Mouse (Mus musculus) CD4-positive, CD25-positive, alpha-beta regulatory T cell, adult 2 months (primary cell): ENCODE data around the gene Ube2d1.

ENCODE experiments used
- DNase-seq: peaks from one replicate; pipeline ENCODE4 v3.0.0-alpha.2; 2012; ENCODE audit warnings: low read depth, low spot score

Ube2d1 gene

GRCm38 (mm10) chr10:71285126-71285580, at the start of gene Ube2d1:
Ube2d1 (minus strand) TSS chr10:71285262.
- peak; percentile 73 for DNase-seq

- no peak for DNase-seq
Measured at GRCm38 (mm10) chr10:71332859-71333258, 47.8 kb upstream of the Ube2d1 start.

GRCm38 (mm10) chr10:71332376-71332775, 47.3 kb upstream of the Ube2d1 start:
- DNase-seq, result no peak

- no peak for DNase-seq
Measured at GRCm38 (mm10) chr10:71331908-71332307, 46.8 kb upstream of the Ube2d1 start.

- no peak for DNase-seq
Measured at GRCm38 (mm10) chr10:71330070-71330469, 45.0 kb upstream of the Ube2d1 start.

GRCm38 (mm10) chr10:71329295-71329694, 44.2 kb upstream of the Ube2d1 start:
- DNase-seq, result no peak

- no peak for DNase-seq
Measured at GRCm38 (mm10) chr10:71328870-71329269, 43.8 kb upstream of the Ube2d1 start.

- DNase-seq, result no peak
Measured at GRCm38 (mm10) chr10:71328382-71328781, 43.3 kb upstream of the Ube2d1 start.

GRCm38 (mm10) chr10:71327386-71327785, 42.3 kb upstream of the Ube2d1 start:
- no peak for DNase-seq

GRCm38 (mm10) chr10:71326789-71327188, 41.7 kb upstream of the Ube2d1 start:
- DNase-seq, result peak; percentile 83

- no peak for DNase-seq
Measured at GRCm38 (mm10) chr10:71326123-71326522, 41.1 kb upstream of the Ube2d1 start.

- DNase-seq, result no peak
Measured at GRCm38 (mm10) chr10:71323669-71324068, 38.6 kb upstream of the Ube2d1 start.

GRCm38 (mm10) chr10:71316497-71316896, 31.4 kb upstream of the Ube2d1 start:
- no peak for DNase-seq

- no peak for DNase-seq
Measured at GRCm38 (mm10) chr10:71316056-71316455, 31.0 kb upstream of the Ube2d1 start.

GRCm38 (mm10) chr10:71314596-71314995, 29.5 kb upstream of the Ube2d1 start:
- no peak for DNase-seq

- DNase-seq, result no peak
Measured at GRCm38 (mm10) chr10:71310288-71310687, 25.2 kb upstream of the Ube2d1 start.

- peak; percentile 14 for DNase-seq
Measured at GRCm38 (mm10) chr10:71308199-71308598, 23.1 kb upstream of the Ube2d1 start.

- DNase-seq, result no peak
Measured at GRCm38 (mm10) chr10:71306759-71307158, 21.7 kb upstream of the Ube2d1 start.

GRCm38 (mm10) chr10:71306190-71306589, 21.1 kb upstream of the Ube2d1 start:
- peak; percentile 77 for DNase-seq

- DNase-seq, result peak; percentile 72
Measured at GRCm38 (mm10) chr10:71302490-71302889, 17.4 kb upstream of the Ube2d1 start.

- no peak for DNase-seq
Measured at GRCm38 (mm10) chr10:71300161-71300560, 15.1 kb upstream of the Ube2d1 start.

- no peak for DNase-seq
Measured at GRCm38 (mm10) chr10:71293245-71293644, 8.2 kb upstream of the Ube2d1 start.

GRCm38 (mm10) chr10:71292254-71292653, 7.2 kb upstream of the Ube2d1 start:
- peak; percentile 25 for DNase-seq

GRCm38 (mm10) chr10:71291801-71292200, 6.7 kb upstream of the Ube2d1 start:
- peak; percentile 19 for DNase-seq
